Mouse (Mus musculus) MEL (cell line): ENCODE data around the gene Jmjd1c. TPM values are rescaled to one million over a fixed set of nuclear protein-coding genes. Genes with fewer than 3 reads are reported as not detected.

Source experiments
- DNase-seq: peaks from one replicate; pipeline ENCODE4 v3.0.0; 2011; ENCODE audit warnings: low read depth, low spot score
- H3K27ac ChIP-seq: 2 replicates; pipeline ENCODE4 v1.5.1; 2012; ENCODE audit warnings: low read depth, mild to moderate bottlenecking, control low read depth, low read length, moderate library complexity; ENCODE audit not compliant: control insufficient read depth
- H3K27me3 ChIP-seq, 2 experiments: fragments of 150-350 bp in 1 of 2; sonication (generic) in 1 of 2; 2 replicates each; pipeline ENCODE4 v1.6.1; 2012; ENCODE audit warnings: low read length in 2 of 2, mild to moderate bottlenecking in 2 of 2, improper control_type of control experiment in 1 of 2, moderate library complexity in 1 of 2; ENCODE audit not compliant: insufficient read depth in 2 of 2, control insufficient read depth in 1 of 2
- H3K36me3 ChIP-seq, 2 experiments: 2 replicates each; pipeline ENCODE4 v1.6.1; 2012 to 2014; ENCODE audit warnings: low read length in 2 of 2, improper control_type of control experiment in 1 of 2, inconsistent platforms in 1 of 2, mild to moderate bottlenecking in 1 of 2; ENCODE audit not compliant: insufficient read depth in 2 of 2, control insufficient read depth in 1 of 2
- H3K4me1 ChIP-seq, 2 experiments: fragments of 150-350 bp in 1 of 2; sonication (generic) in 1 of 2; 2 replicates each; pipeline ENCODE4 v1.6.1; 2012; ENCODE audit warnings: low read length in 2 of 2, improper control_type of control experiment in 1 of 2, mild to moderate bottlenecking in 1 of 2; ENCODE audit not compliant: insufficient read depth in 2 of 2, control insufficient read depth in 1 of 2
- H3K4me3 ChIP-seq, 2 experiments: fragments of 150-350 bp in 1 of 2; sonication (generic) in 1 of 2; 2 replicates each; pipeline ENCODE4 v1.5.1; 2012; ENCODE audit warnings: low read depth in 2 of 2, low read length in 2 of 2, mild to moderate bottlenecking in 2 of 2, moderate library complexity in 2 of 2, control low read depth in 1 of 2, improper control_type of control experiment in 1 of 2; ENCODE audit not compliant: control insufficient read depth in 1 of 2, insufficient read depth in 1 of 2
- H3K79me2 ChIP-seq: 2 replicates; pipeline ENCODE4 v1.6.1; 2012; ENCODE audit warnings: mild to moderate bottlenecking, low read length, moderate library complexity; ENCODE audit not compliant: control insufficient read depth, poor library complexity, insufficient read depth
- H3K9ac ChIP-seq: 2 replicates; pipeline ENCODE4 v1.6.1; 2012; ENCODE audit warnings: low read depth, mild to moderate bottlenecking, control low read depth, low read length, moderate library complexity; ENCODE audit not compliant: control insufficient read depth, poor library complexity, severe bottlenecking
- H3K9me3 ChIP-seq: fragments of 150-350 bp; sonication (generic); replicated peaks from 2 replicates; pipeline ENCODE4 v1.6.1; 2012; ENCODE audit warnings: mild to moderate bottlenecking, low read length, improper control_type of control experiment, moderate library complexity; ENCODE audit not compliant: insufficient read depth
- CHD1 ChIP-seq: IDR thresholded peaks from 2 replicates; pipeline ENCODE4 v1.6.1; 2012; ENCODE audit warnings: low read depth, mild to moderate bottlenecking, inconsistent platforms, low read length, improper control_type of control experiment
- EP300 ChIP-seq, 2 experiments: IDR thresholded peaks; 2 replicates each; pipeline ENCODE4 v1.6.1; 2011; ENCODE audit warnings: improper control_type of control experiment in 2 of 2, low read length in 2 of 2, low read depth in 1 of 2, mild to moderate bottlenecking in 1 of 2
- ETS1 ChIP-seq: IDR thresholded peaks from 2 replicates; pipeline ENCODE4 v1.6.1; 2012; ENCODE audit warnings: low read depth, mild to moderate bottlenecking, inconsistent platforms, low read length, improper control_type of control experiment, moderate library complexity
- HCFC1 ChIP-seq: IDR thresholded peaks from 2 replicates; pipeline ENCODE4 v1.6.1; 2012; ENCODE audit warnings: low read depth, mild to moderate bottlenecking, inconsistent platforms, low read length, improper control_type of control experiment, moderate library complexity
- KAT2A ChIP-seq: conservative IDR thresholded peaks from 2 replicates; pipeline ENCODE4 v1.6.1; 2012; ENCODE audit warnings: low read depth, low read length, improper control_type of control experiment, inconsistent platforms
- MAX ChIP-seq: IDR thresholded peaks from 2 replicates; pipeline ENCODE4 v1.6.1; 2011; ENCODE audit warnings: low read length, improper control_type of control experiment
- MXI1 ChIP-seq: IDR thresholded peaks from 2 replicates; pipeline ENCODE4 v1.6.1; 2011; ENCODE audit warnings: mild to moderate bottlenecking, low read depth, low read length, improper control_type of control experiment
- MYC ChIP-seq: IDR thresholded peaks from 2 replicates; pipeline ENCODE4 v1.6.1; 2011; ENCODE audit warnings: low read depth, mild to moderate bottlenecking, low read length, improper control_type of control experiment, moderate library complexity
- NRF1 ChIP-seq: IDR thresholded peaks from 2 replicates; pipeline ENCODE4 v1.6.1; 2014; ENCODE audit warnings: low read depth, mild to moderate bottlenecking, inconsistent platforms, low read length, improper control_type of control experiment, moderate library complexity; ENCODE audit not compliant: poor library complexity, insufficient read depth, severe bottlenecking
- POLR2A ChIP-seq, 2 experiments: IDR thresholded peaks; 2 replicates each; pipeline ENCODE4 v1.6.1; 2011 to 2012; ENCODE audit warnings: low read length in 2 of 2, mild to moderate bottlenecking in 2 of 2, control low read depth in 1 of 2, improper control_type of control experiment in 1 of 2, low read depth in 1 of 2, moderate library complexity in 1 of 2; ENCODE audit not compliant: control insufficient read depth in 1 of 2, insufficient read depth in 1 of 2, poor library complexity in 1 of 2
- POLR2AphosphoS5 ChIP-seq: IDR thresholded peaks from 2 replicates; pipeline ENCODE4 v1.6.1; 2012; ENCODE audit warnings: low read depth, borderline replicate concordance, mild to moderate bottlenecking, inconsistent platforms, low read length, moderate library complexity, mixed read lengths
- SIN3A ChIP-seq: IDR thresholded peaks from 2 replicates; pipeline ENCODE4 v1.6.1; 2012; ENCODE audit warnings: low read length, improper control_type of control experiment, inconsistent platforms
- TBP ChIP-seq: IDR thresholded peaks from 2 replicates; pipeline ENCODE4 v1.8.0; 2011; ENCODE audit warnings: low read depth, low read length, improper control_type of control experiment
- ZKSCAN1 ChIP-seq: IDR thresholded peaks from 2 replicates; pipeline ENCODE4 v1.6.1; 2012; ENCODE audit warnings: low read depth, mild to moderate bottlenecking, inconsistent platforms, low read length, improper control_type of control experiment, moderate library complexity
- ZNF384 ChIP-seq: IDR thresholded peaks from 2 replicates; pipeline ENCODE4 v1.6.1; 2012; ENCODE audit warnings: low read depth, mild to moderate bottlenecking, inconsistent platforms, low read length, improper control_type of control experiment
- polyA plus RNA-seq, 2 experiments: library from polyadenylated mRNA; stranded (reverse) in 1 of 2; unstranded in 1 of 2; fragments of >175 nt in 1 of 2; fragments of >200 nt in 1 of 2; gene quantifications; 2 replicates each; pipeline versions ENCODE4 v1.2.1 to v1.2.4; 2012; ENCODE audit warnings: low replicate concordance in 2 of 2, low read depth in 1 of 2; ENCODE audit not compliant: insufficient read length in 2 of 2, insufficient read depth in 1 of 2, missing spikeins in 1 of 2
- total RNA-seq: library from RNA; depleted of rRNA; stranded (reverse); fragments of 300-350 nt; gene quantifications from 2 replicates; pipeline ENCODE4 v1.2.3, GENCODE M21; 2012

The Jmjd1c gene
- total and polyA plus RNA-seq, 3 experiments: 10.6 to 62.3 (median 15.2) TPM

GRCm38 (mm10) chr10:67187001-67187453 lies 91.1 kb downstream of the Jmjd1c start:
- peak; percentile 86 for DNase-seq
- peaks cover 12 to 34% of the 10 kb centered on the region in 2 experiments for H3K4me1 ChIP-seq
- H3K9ac ChIP-seq: peak overlapping the region; percentile 80
- H3K27me3 ChIP-seq: no peaks in the 10 kb centered on the region
- peaks cover 36% of the 10 kb centered on the region for H3K79me2 ChIP-seq
- H3K27ac ChIP-seq: peak overlapping the region; percentile 78
- TF ChIP-seq HCFC1 (peak; percentile 45; the same call in 1 of the 2 replicates), MXI1 (peak; percentile 53; the same call in 1 of the 2 replicates), ZNF384 (no peak), ETS1 (0 out of 2 replicates have a peak, but pooled peaks have one; percentile 14), POLR2A (IDR thresholded peaks at IDR 0.05; ENCODE audit: control insufficient read depth in 1 of 2, insufficient read depth in 1 of 2, low read depth in 1 of 2, low read length in 2 of 2, poor library complexity in 1 of 2) (0 out of 4 replicates have a peak, but pooled peaks of 1 of the 2 experiments have one; percentile 35), SIN3A (peak; percentile 68; the same call in 1 of the 2 replicates), KAT2A (no peak), EP300 (IDR thresholded peaks at IDR 0.05; ENCODE audit: low read depth in 1 of 2, low read length in 2 of 2) (peak in 1 of 2 experiments; percentile 57; a peak in 2 of 4 replicates), MYC (peak; percentile 64; the same call in 1 of the 2 replicates), TBP (peak; percentile 64; the same call in 1 of the 2 replicates)
- H3K36me3 ChIP-seq: peaks cover 6 to 32% of the 10 kb centered on the region in 2 experiments
- H3K9me3 ChIP-seq: no peaks in the 10 kb centered on the region
- H3K4me3 ChIP-seq: peak overlapping the region; percentile 64 to 93

- TF ChIP-seq ETS1 (no peak), CHD1 (peak; percentile 73)
- TF ChIP-seq, all 39 proteins: peak for 1
- no peak for DNase-seq
- H3K36me3 ChIP-seq: peaks cover 12 to 29% of the 10 kb centered on the region in 2 experiments
- H3K27me3 ChIP-seq: no peaks in the 10 kb centered on the region
- peak overlapping the region; percentile 80 for H3K9ac ChIP-seq
- no peaks in the 10 kb centered on the region for H3K9me3 ChIP-seq
- H3K79me2 ChIP-seq: peaks cover 37% of the 10 kb centered on the region
- H3K4me3 ChIP-seq: peak overlapping the region; percentile 57 to 93
- no peak overlapping the region for H3K27ac ChIP-seq
- peaks cover 9 to 26% of the 10 kb centered on the region in 2 experiments for H3K4me1 ChIP-seq
These were observed 92.0 kb downstream of the Jmjd1c start for GRCm38 (mm10) chr10:67187952-67188351.

- Histone ChIP-seq H3K27ac (no peak overlapping the region), H3K9me3 (no peaks in the 10 kb centered on the region), H3K27me3 (no peaks in the 10 kb centered on the region), H3K4me1 (peaks cover 9 to 24% of the 10 kb centered on the region in 2 experiments), H3K9ac (peak overlapping the region; percentile 21), H3K79me2 (peaks cover 43% of the 10 kb centered on the region), H3K4me3 (peak overlapping the region; percentile 11 to 93; a peak in 3 of 4 replicates), H3K36me3 (peaks cover 13 to 34% of the 10 kb centered on the region in 2 experiments)
- TF ChIP-seq NRF1 (no peak), SIN3A (no peak; the same call in 1 of the 2 replicates), TBP (no peak), ZKSCAN1 (no peak), MAX (no peak), ETS1 (no peak), POLR2AphosphoS5 (no peak)
- DNase-seq: peak; percentile 53
These were observed 93.1 kb downstream of the Jmjd1c start for GRCm38 (mm10) chr10:67189057-67189456.
